Comparison of ENCODE assay signal across 7 mouse cellular contexts in genomic region chr5:135133736-135134405, GRCm38 (mm10). TPM values are rescaled to one million over a fixed set of nuclear protein-coding genes. Genes with fewer than 3 reads are reported as not detected.
A peak's percentile ranks its signal among the peaks of the same experiment; 100 is the strongest.
DNase-seq lines count a peak whose midpoint lies in the region; ATAC-seq and TF ChIP-seq lines count a peak whose summit lies in the region.

No protein-coding gene starts in this region.

- peak overlapping the region; percentile 73 for H3K4me3 ChIP-seq in E14TG2a.4 (replicated peaks; ENCODE audit: low read length)
- H3K4me3 ChIP-seq in embryonic facial prominence, embryonic 14.5 days (ENCODE audit: low read depth, low read length), result peak overlapping the region; percentile 19
- H3K4me3 ChIP-seq in hindbrain, postnatal 0 days (ENCODE audit: low read length), result peak overlapping the region; percentile 25
- peak overlapping the region; percentile 41 for H3K4me3 ChIP-seq in liver, embryonic 13.5 days (replicated peaks)

- H3K36me3 ChIP-seq in E14TG2a.4 (ENCODE audit: insufficient read depth, low read length), result no peaks in the 10 kb centered on the region
- no peaks in the 10 kb centered on the region for H3K36me3 ChIP-seq in embryonic facial prominence, embryonic 14.5 days (ENCODE audit: control insufficient read depth, insufficient read depth, low read length)
- no peaks in the 10 kb centered on the region for H3K36me3 ChIP-seq in hindbrain, postnatal 0 days (ENCODE audit: insufficient read depth, low read length)
- peaks cover 7% of the 10 kb centered on the region for H3K36me3 ChIP-seq in liver, embryonic 13.5 days

- H3K9ac ChIP-seq in embryonic facial prominence, embryonic 14.5 days (ENCODE audit: low read depth, low read length), result peak overlapping the region; percentile 38; the same call in 1 of the 2 replicates
- peak overlapping the region; percentile 33; the same call in 1 of the 2 replicates for H3K9ac ChIP-seq in hindbrain, postnatal 0 days (replicated peaks; ENCODE audit: low read length)
- H3K9ac ChIP-seq in liver, embryonic 13.5 days, result peak overlapping the region; percentile 31; the same call in 1 of the 2 replicates

- TF ChIP-seq CTCF in E14TG2a.4 (conservative IDR thresholded peaks at IDR 0.05; ENCODE audit: low read length), result no peak
- no peak for TF ChIP-seq CTCF in hindbrain, postnatal 0 days (IDR thresholded peaks at IDR 0.05; ENCODE audit: low read depth)

- WGBS in embryonic facial prominence, embryonic 14.5 days, result 3% methylated on average over 26 of the region's 26 CpGs
- WGBS in hindbrain, postnatal 0 days, result 4% methylated on average over 26 of the region's 26 CpGs
- WGBS in liver, embryonic 13.5 days (ENCODE audit: insufficient replicate concordance), result 6% methylated on average over 26 of the region's 26 CpGs

- peak overlapping the region; percentile 41 for H3K4me2 ChIP-seq in embryonic facial prominence, embryonic 14.5 days (ENCODE audit: low read depth, low read length)
- peak overlapping the region; percentile 55 for H3K4me2 ChIP-seq in hindbrain, postnatal 0 days (ENCODE audit: low read depth, low read length)
- H3K4me2 ChIP-seq in liver, embryonic 13.5 days, result peak overlapping the region; percentile 61

- DNase-seq in CD4-positive, CD25-positive, alpha-beta regulatory T cell, adult 2 months (ENCODE audit: low read depth, low spot score), result peak; percentile 87
- peak; percentile 89 for DNase-seq in embryonic facial prominence, embryonic 14.5 days (ENCODE audit: low spot score)
- DNase-seq in hindbrain, postnatal 0 days (ENCODE audit: low spot score), result peak; percentile 68
- peak; percentile 61 for DNase-seq in liver, embryonic 13.5 days
- peak; percentile 89 for DNase-seq in thymus, postnatal 14 days

- peak; percentile 74 for ATAC-seq in embryonic facial prominence, embryonic 14.5 days (ENCODE audit: low read depth)
- ATAC-seq in hindbrain, postnatal 0 days, result peak; percentile 53; the same call in 1 of the 2 replicates
- ATAC-seq in liver, embryonic 13.5 days (ENCODE audit: low read depth), result peak; percentile 60
- ATAC-seq in monocyte, adult 5-6 weeks (replicated peaks; ENCODE audit: insufficient number of reproducible peaks, low FRiP score, low TSS enrichment, poor library complexity, severe bottlenecking), result peak; percentile 45

- peaks cover 40% of the 10 kb centered on the region for H3K4me1 ChIP-seq in E14TG2a.4 (replicated peaks; ENCODE audit: low read depth, low read length)
- H3K4me1 ChIP-seq in embryonic facial prominence, embryonic 14.5 days (ENCODE audit: control insufficient read depth, insufficient read depth, low read length), result no peaks in the 10 kb centered on the region
- H3K4me1 ChIP-seq in hindbrain, postnatal 0 days (ENCODE audit: insufficient read depth, low read length), result peaks cover 7% of the 10 kb centered on the region; the same call in 1 of the 2 replicates
- H3K4me1 ChIP-seq in liver, embryonic 13.5 days (replicated peaks), result peaks cover 13% of the 10 kb centered on the region

- H3K9me3 ChIP-seq in E14TG2a.4 (ENCODE audit: low read length), result no peaks in the 10 kb centered on the region
- H3K9me3 ChIP-seq in embryonic facial prominence, embryonic 14.5 days (ENCODE audit: control insufficient read depth, low read length), result no peaks in the 10 kb centered on the region
- H3K9me3 ChIP-seq in hindbrain, postnatal 0 days (ENCODE audit: low read length), result no peaks in the 10 kb centered on the region
- no peaks in the 10 kb centered on the region for H3K9me3 ChIP-seq in liver, embryonic 13.5 days (replicated peaks)

- no peak overlapping the region for H3K27ac ChIP-seq in embryonic facial prominence, embryonic 14.5 days (replicated peaks; ENCODE audit: low read depth, low read length)
- no peak overlapping the region for H3K27ac ChIP-seq in hindbrain, postnatal 0 days
- H3K27ac ChIP-seq in liver, embryonic 13.5 days, result no peak overlapping the region

- H3K27me3 ChIP-seq in E14TG2a.4 (ENCODE audit: insufficient read depth, low read length), result peaks cover 39% of the 10 kb centered on the region
- peaks cover 29% of the 10 kb centered on the region for H3K27me3 ChIP-seq in embryonic facial prominence, embryonic 14.5 days (replicated peaks; ENCODE audit: control insufficient read depth, insufficient read depth, low read length)
- H3K27me3 ChIP-seq in hindbrain, postnatal 0 days (ENCODE audit: insufficient read depth, low read length), result peaks cover 7% of the 10 kb centered on the region; the same call in 1 of the 2 replicates
- peaks cover 45% of the 10 kb centered on the region for H3K27me3 ChIP-seq in liver, embryonic 13.5 days

RNA-seq across cellular contexts. Expression of gene Tbl2, which starts 15.6 kb away (rescaled TPM):
- 24.1 and 30.1 TPM in 2 replicates for polyA plus RNA-seq in embryonic facial prominence, embryonic 14.5 days (2014; fragmentation: Nextera tagmentation; extraction: Ambion mirVana)
- total RNA-seq in hindbrain, postnatal 0 days (2014; rRNA removed), result 36.9 and 43.7 TPM in 2 replicates
- polyA plus RNA-seq in hindbrain, postnatal 0 days (2015; fragmentation: Nextera tagmentation; extraction: Ambion mirVana), result 10.7 and 12.3 TPM in 2 replicates
- polyA plus RNA-seq in liver, embryonic 13.5 days (2015; fragmentation: Nextera tagmentation; extraction: Ambion mirVana), result 13.1 and 13.6 TPM in 2 replicates
- 4.3 to 9.9 TPM (median 9.6 TPM) in 3 replicates for total RNA-seq in monocyte, adult 5-6 weeks (2017)

RNA-seq across cellular contexts. Expression of gene Bcl7b, which starts 34.2 kb away (rescaled TPM):
- polyA plus RNA-seq in embryonic facial prominence, embryonic 14.5 days (2014; fragmentation: Nextera tagmentation; extraction: Ambion mirVana), result 44.3 and 44.4 TPM in 2 replicates
- total RNA-seq in hindbrain, postnatal 0 days (2014; rRNA removed), result 13.7 and 18.5 TPM in 2 replicates
- polyA plus RNA-seq in hindbrain, postnatal 0 days (2015; fragmentation: Nextera tagmentation; extraction: Ambion mirVana), result 32.5 and 36.4 TPM in 2 replicates
- 34.5 and 41.1 TPM in 2 replicates for polyA plus RNA-seq in liver, embryonic 13.5 days (2015; fragmentation: Nextera tagmentation; extraction: Ambion mirVana)
- total RNA-seq in monocyte, adult 5-6 weeks (2017), result 52.4 to 63.3 TPM (median 53.1 TPM) in 3 replicates

RNA-seq across cellular contexts. Expression of gene Mlxipl, which starts 44.2 kb away (rescaled TPM):
- 1.2 and 1.6 TPM in 2 replicates for polyA plus RNA-seq in embryonic facial prominence, embryonic 14.5 days (2014; fragmentation: Nextera tagmentation; extraction: Ambion mirVana)
- total RNA-seq in hindbrain, postnatal 0 days (2014; rRNA removed), result 0.58 and 2.3 TPM in 2 replicates
- polyA plus RNA-seq in hindbrain, postnatal 0 days (2015; fragmentation: Nextera tagmentation; extraction: Ambion mirVana), result 0.86 and 1.4 TPM in 2 replicates
- polyA plus RNA-seq in liver, embryonic 13.5 days (2015; fragmentation: Nextera tagmentation; extraction: Ambion mirVana), result 8.5 and 9.5 TPM in 2 replicates
- 0.57 to 4.5 TPM (median 1.1 TPM) in 3 replicates for total RNA-seq in monocyte, adult 5-6 weeks (2017)

RNA-seq across cellular contexts. Expression of gene Baz1b, which starts 53.2 kb away (rescaled TPM):
- polyA plus RNA-seq in embryonic facial prominence, embryonic 14.5 days (2014; fragmentation: Nextera tagmentation; extraction: Ambion mirVana), result 46.9 and 48.4 TPM in 2 replicates
- 35.5 and 42.9 TPM in 2 replicates for total RNA-seq in hindbrain, postnatal 0 days (2014; rRNA removed)
- 15.8 and 16.7 TPM in 2 replicates for polyA plus RNA-seq in hindbrain, postnatal 0 days (2015; fragmentation: Nextera tagmentation; extraction: Ambion mirVana)
- 21.4 and 23.8 TPM in 2 replicates for polyA plus RNA-seq in liver, embryonic 13.5 days (2015; fragmentation: Nextera tagmentation; extraction: Ambion mirVana)
- total RNA-seq in monocyte, adult 5-6 weeks (2017), result 100 to 162 TPM (median 112 TPM) in 3 replicates

RNA-seq across cellular contexts. Expression of gene Vps37d, which starts 55.8 kb away (rescaled TPM):
- polyA plus RNA-seq in embryonic facial prominence, embryonic 14.5 days (2014; fragmentation: Nextera tagmentation; extraction: Ambion mirVana), result 7.7 and 8.5 TPM in 2 replicates
- total RNA-seq in hindbrain, postnatal 0 days (2014; rRNA removed), result 97.1 and 100 TPM in 2 replicates
- polyA plus RNA-seq in hindbrain, postnatal 0 days (2015; fragmentation: Nextera tagmentation; extraction: Ambion mirVana), result 28.6 and 30.0 TPM in 2 replicates
- polyA plus RNA-seq in liver, embryonic 13.5 days (2015; fragmentation: Nextera tagmentation; extraction: Ambion mirVana), result 0.25 and 0.47 TPM in 2 replicates
- total RNA-seq in monocyte, adult 5-6 weeks (2017), result 0.43 TPM in 1 of 3 replicates, not detected in the others

Comparison
In these comparisons a context has a peak if more than half of its experiments do, and no peak if none do; other contexts are left out.
1. H3K4me3 ChIP-seq: peak in every context shown above with its lines; median percentile 73 in E14TG2a.4; 41 in liver, embryonic 13.5 days; 25 in hindbrain, postnatal 0 days; 19 in embryonic facial prominence, embryonic 14.5 days.